Mouse (Mus musculus) thymus, adult 2 months (tissue): ENCODE data around the gene Set. TPM values are rescaled to one million over a fixed set of nuclear protein-coding genes. Genes with fewer than 3 reads are reported as not detected.

Source experiments
- DNase-seq: peaks from one replicate; pipeline ENCODE4 v3.0.0; 2021
- H3K27ac ChIP-seq: fragments of 200-500 bp; 2 replicates; pipeline ENCODE4 v1.5.1; 2012; ENCODE audit warnings: low read length, control low read depth; ENCODE audit not compliant: control insufficient read depth, insufficient read depth
- H3K27me3 ChIP-seq: fragments of 200-500 bp; 2 replicates; pipeline ENCODE4 v1.6.1; 2012; ENCODE audit warnings: mild to moderate bottlenecking, low read length, moderate library complexity, mixed read lengths; ENCODE audit not compliant: control insufficient read depth, insufficient read depth
- H3K36me3 ChIP-seq: fragments of 200-500 bp; 2 replicates; pipeline ENCODE4 v1.6.1; 2012; ENCODE audit warnings: mild to moderate bottlenecking, low read length, moderate library complexity; ENCODE audit not compliant: control insufficient read depth, insufficient read depth
- H3K4me1 ChIP-seq: fragments of 200-500 bp; replicated peaks from 2 replicates; pipeline ENCODE4 v1.6.1; 2012; ENCODE audit warnings: low read length; ENCODE audit not compliant: control insufficient read depth, insufficient read depth
- H3K4me3 ChIP-seq: fragments of 200-500 bp; 2 replicates; pipeline ENCODE4 v1.5.1; 2012; ENCODE audit warnings: mild to moderate bottlenecking, low read length, control low read depth, moderate library complexity; ENCODE audit not compliant: control insufficient read depth, insufficient read depth
- CTCF ChIP-seq: fragments of 200-500 bp; IDR thresholded peaks from 2 replicates; pipeline ENCODE4 v1.5.1; 2012; ENCODE audit warnings: mild to moderate bottlenecking, control low read depth, low read length, moderate library complexity, borderline replicate concordance; ENCODE audit not compliant: control insufficient read depth, poor library complexity, insufficient read depth; ENCODE audit errors: extremely low read depth
- POLR2A ChIP-seq: fragments of 200-500 bp; IDR thresholded peaks from 2 replicates; pipeline ENCODE4 v1.6.1; 2012; ENCODE audit warnings: mild to moderate bottlenecking, low read length, control low read depth, moderate library complexity; ENCODE audit not compliant: control insufficient read depth, poor library complexity, insufficient read depth; ENCODE audit errors: extremely low read depth
- WGBS: fragments of 180-500 bp; shearing (Covaris S2); methylation state at CpG from one replicate; pipeline ENCODE4 v1.1.7; 2018; 5-methylcytosine and 5-hydroxymethylcytosine counted together
- polyA plus RNA-seq: library from polyadenylated mRNA; depleted of rRNA; stranded (reverse); fragments of >200 nt; gene quantifications from 2 replicates; pipeline ENCODE4 v1.2.3, GENCODE M21; 2012; rRNA removed

Set gene
- polyA plus RNA-seq, 1 experiment, result 71.7 TPM

DNA sequence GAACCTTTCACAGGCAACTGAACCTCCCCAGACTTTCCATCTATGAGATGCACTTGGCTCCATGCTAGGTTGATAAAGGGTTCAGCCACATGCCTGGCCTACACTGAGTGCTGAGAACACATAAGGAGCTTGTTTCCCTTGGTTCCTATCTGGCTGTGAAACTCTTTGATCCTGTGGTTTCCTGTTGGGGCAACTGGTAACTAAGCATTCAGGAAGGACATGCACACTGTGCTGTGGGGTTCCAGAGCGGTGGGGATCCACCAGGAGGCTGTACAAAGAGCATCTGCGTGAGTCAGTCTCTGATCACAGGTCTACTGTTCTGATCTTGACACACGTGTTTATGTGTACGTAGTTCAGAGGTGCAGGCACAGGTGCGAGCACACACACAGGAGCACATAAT, 55.4 kb downstream of the Set start:
- H3K27me3 ChIP-seq, result no peaks in the 10 kb centered on the region
- DNase-seq, result no peak
- TF ChIP-seq POLR2A (no peak), CTCF (no peak)
- no peak overlapping the region for H3K4me3 ChIP-seq
- no peak overlapping the region for H3K27ac ChIP-seq
- peaks cover 10% of the 10 kb centered on the region for H3K4me1 ChIP-seq
- 5% methylated on average over 5 of the region's 5 CpGs for WGBS
- peaks cover 23% of the 10 kb centered on the region for H3K36me3 ChIP-seq

DNA sequence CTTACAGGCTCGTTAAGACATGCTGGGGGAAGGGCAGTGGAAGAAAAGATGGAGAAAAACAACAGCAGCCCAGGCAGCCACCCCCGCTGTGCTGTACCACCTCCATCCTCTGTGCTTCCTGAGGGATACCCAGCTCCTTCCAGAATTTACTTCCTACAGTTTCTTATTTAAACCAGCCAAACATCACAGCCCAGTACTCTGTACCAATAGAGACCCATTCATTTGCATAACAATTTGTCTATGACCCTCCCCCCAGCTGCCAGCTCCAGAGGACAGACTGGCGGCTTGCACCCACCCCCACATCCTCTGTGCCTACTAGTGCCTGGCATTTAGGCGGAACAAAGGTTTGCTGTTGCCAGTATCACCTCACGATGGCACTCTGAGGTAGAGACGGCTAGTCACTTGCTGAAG, 62.5 kb downstream of the Set start:
- Histone ChIP-seq H3K4me3 (no peak overlapping the region), H3K27ac (no peak overlapping the region), H3K27me3 (no peaks in the 10 kb centered on the region), H3K4me1 (peaks cover 25% of the 10 kb centered on the region), H3K36me3 (no peaks in the 10 kb centered on the region)
- TF ChIP-seq CTCF, result no peak
- TF ChIP-seq POLR2A, result no peak
- peak; percentile 72 for DNase-seq
- 48% methylated on average over 6 of the region's 6 CpGs for WGBS

DNA sequence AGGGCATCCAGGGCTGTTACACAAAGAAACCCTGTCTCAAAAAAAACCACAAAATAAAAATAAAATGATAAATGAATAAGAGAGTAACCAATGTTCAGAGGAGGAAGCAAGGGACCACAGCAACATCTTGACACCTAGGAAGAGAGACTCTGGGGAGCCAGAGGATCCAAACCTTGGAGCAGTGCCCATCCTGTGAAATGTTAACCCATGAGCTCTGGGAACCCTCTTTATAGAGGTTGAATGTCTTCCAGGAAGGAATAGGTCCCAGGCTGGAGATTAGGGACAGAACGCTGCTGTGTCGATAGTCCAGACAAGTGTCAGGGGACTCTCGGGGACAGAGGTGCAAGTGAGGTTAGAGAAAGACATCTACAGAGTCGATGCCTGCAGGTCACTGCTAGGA, 63.1 kb downstream of the Set start:
- no peaks in the 10 kb centered on the region for H3K27me3 ChIP-seq
- no peak overlapping the region for H3K4me3 ChIP-seq
- peaks cover 31% of the 10 kb centered on the region for H3K4me1 ChIP-seq
- no peaks in the 10 kb centered on the region for H3K36me3 ChIP-seq
- TF ChIP-seq POLR2A, result no peak
- no peak for TF ChIP-seq CTCF
- no peak for DNase-seq
- 94% methylated on average over 4 of the region's 4 CpGs for WGBS
- H3K27ac ChIP-seq, result peak overlapping the region; percentile 44; the same call in 1 of the 2 replicates

Other genes starting within 250 kb of the Set start
- gene Urm1, start 237.3 kb upstream of the Set start, polyA plus RNA-seq, result 70.2 and 79.9 TPM in 2 replicates
- 9.9 and 10.4 TPM in 2 replicates for gene Cercam, start 188.2 kb upstream of the Set start, polyA plus RNA-seq
- 60.7 and 70.7 TPM in 2 replicates for gene Odf2, start 168.2 kb upstream of the Set start, polyA plus RNA-seq
- 36.6 and 38.4 TPM in 2 replicates for gene Gle1, start 122.0 kb upstream of the Set start, polyA plus RNA-seq
- 161 and 168 TPM in 2 replicates for gene Sptan1, start 91.8 kb upstream of the Set start, polyA plus RNA-seq
- 18.3 and 23.1 TPM in 2 replicates for gene Wdr34, start 8.5 kb upstream of the Set start, polyA plus RNA-seq
- 8.0 and 8.8 TPM in 2 replicates for gene Pkn3, start 20.3 kb downstream of the Set start, polyA plus RNA-seq
- gene Zdhhc12, start 36.3 kb downstream of the Set start, polyA plus RNA-seq, result 146 and 160 TPM in 2 replicates
- 140 and 153 TPM in 2 replicates for gene Zer1, start 67.2 kb downstream of the Set start, polyA plus RNA-seq
- gene Tbc1d13, start 76.4 kb downstream of the Set start, polyA plus RNA-seq, result 92.3 and 92.9 TPM in 2 replicates
- gene Endog, start 114.1 kb downstream of the Set start, polyA plus RNA-seq, result 37.8 and 40.3 TPM in 2 replicates
- 41.9 and 44.9 TPM in 2 replicates for gene Spout1, start 121.1 kb downstream of the Set start, polyA plus RNA-seq
- 32.3 and 35.3 TPM in 2 replicates for gene Kyat1, start 148.5 kb downstream of the Set start, polyA plus RNA-seq
- 27.3 and 31.0 TPM in 2 replicates for gene Lrrc8a, start 180.3 kb downstream of the Set start, polyA plus RNA-seq
- 14.8 and 15.5 TPM in 2 replicates for gene Gm28035, start 183.2 kb downstream of the Set start, polyA plus RNA-seq
- gene Phyhd1, start 208.8 kb downstream of the Set start, polyA plus RNA-seq, result 10.7 and 18.1 TPM in 2 replicates
- gene Gm28038, start 223.7 kb downstream of the Set start, polyA plus RNA-seq, result not detected in 2 replicates
- gene Dolk, start 229.0 kb downstream of the Set start, polyA plus RNA-seq, result 20.0 and 22.1 TPM in 2 replicates
- 77.4 and 107 TPM in 2 replicates for gene Nup188, start 229.0 kb downstream of the Set start, polyA plus RNA-seq